Mouse (Mus musculus): Measurements from ENCODE around the gene Pde4d.

DNA sequence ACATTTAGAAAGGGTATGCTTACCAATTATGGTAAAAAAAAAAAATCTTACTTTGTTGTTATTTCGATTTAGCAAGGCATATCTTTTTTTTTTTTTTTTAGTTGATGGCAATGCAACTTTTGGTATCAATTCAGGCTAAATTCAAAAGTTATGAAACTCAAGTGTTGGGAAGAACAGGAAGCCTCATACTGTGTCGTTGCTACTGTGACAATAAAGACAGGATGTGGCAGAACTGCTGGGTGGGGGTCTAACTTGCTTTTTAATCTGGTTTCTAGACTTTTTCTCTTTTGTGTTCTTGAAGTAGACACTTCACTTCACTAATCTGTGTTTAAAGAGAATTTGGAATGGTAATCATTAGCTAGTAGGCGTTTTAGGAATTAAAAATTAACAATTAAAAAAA, 147.2 kb downstream of the Pde4d start:
- TF ChIP-seq POLR2A (IDR thresholded peaks at IDR 0.05; ENCODE audit: control insufficient read depth in 1 of 2, insufficient read depth in 1 of 2, low read depth in 1 of 2, low read length in 2 of 2, poor library complexity in 1 of 2), result no peak
- TF ChIP-seq EP300 (IDR thresholded peaks at IDR 0.05; ENCODE audit: low read depth in 1 of 2, low read length in 2 of 2), result no peak
- TF ChIP-seq CTCF (IDR thresholded peaks at IDR 0.05 in 2 of 3, conservative IDR thresholded peaks at IDR 0.05 in 1 of 3; ENCODE audit: control insufficient read depth in 1 of 3, insufficient read depth in 1 of 3, low read depth in 2 of 3, low read length in 3 of 3, poor library complexity in 1 of 3, severe bottlenecking in 1 of 3), result no peak
- TF ChIP-seq SIN3A (IDR thresholded peaks at IDR 0.05; ENCODE audit: low read length), result no peak
- TF ChIP-seq ZNF384 (IDR thresholded peaks at IDR 0.05; ENCODE audit: low read depth, low read length), result no peak
- no peak for TF ChIP-seq POLR2AphosphoS2 (IDR thresholded peaks at IDR 0.05; ENCODE audit: low read length)
- no peak for TF ChIP-seq HCFC1 (IDR thresholded peaks at IDR 0.05; ENCODE audit: low read depth, low read length)
- no peak for TF ChIP-seq ELF1 (IDR thresholded peaks at IDR 0.05; ENCODE audit: low read depth, low read length)

Data from MEL (cell line).